Mouse (Mus musculus) right cerebral cortex, postnatal 36 days (tissue): Measurements from ENCODE around the gene Ms4a14.
"Not testable (repeated sequence)": the region's sequence is repeated elsewhere in the genome, so short reads cannot be mapped to it uniquely, and the experiment has no call there.

ENCODE experiments used
- DNase-seq, 2 experiments: peaks; one replicate each; pipeline ENCODE4 v3.0.0; 2022; ENCODE audit warnings: low spot score in 2 of 2, mixed read lengths in 1 of 2

Gene Ms4a14

GRCm38 (mm10) chr19:11314354-11314753, at the start of gene Ms4a14:
Ms4a14 (minus strand) TSS chr19:11314454.
- DNase-seq, result no peak

- DNase-seq, result no peak
These were observed 47.7 kb upstream of the Ms4a14 start for GRCm38 (mm10) chr19:11362002-11362401.

GRCm38 (mm10) chr19:11360106-11360505, 45.9 kb upstream of the Ms4a14 start:
- DNase-seq, result no peak

GRCm38 (mm10) chr19:11355730-11356129, 41.5 kb upstream of the Ms4a14 start:
- no peak for DNase-seq

GRCm38 (mm10) chr19:11351878-11352277, 37.6 kb upstream of the Ms4a14 start:
- no peak for DNase-seq

GRCm38 (mm10) chr19:11349698-11350481, 35.6 kb upstream of the Ms4a14 start:
- DNase-seq, result no peak

GRCm38 (mm10) chr19:11343992-11344391, 29.7 kb upstream of the Ms4a14 start:
- no peak for DNase-seq

- no peak for DNase-seq
These were observed 28.9 kb upstream of the Ms4a14 start for GRCm38 (mm10) chr19:11343147-11343546.

GRCm38 (mm10) chr19:11335932-11336331, 21.7 kb upstream of the Ms4a14 start, which contains the start of gene Ms4a7:
Ms4a7 (minus strand) TSS chr19:11336146.
- DNase-seq, result no peak

GRCm38 (mm10) chr19:11321123-11321522, 6.9 kb upstream of the Ms4a14 start:
- no peak for DNase-seq

GRCm38 (mm10) chr19:11316786-11317185, 2.5 kb upstream of the Ms4a14 start:
- DNase-seq, result no peak

GRCm38 (mm10) chr19:11308888-11309287, 5.4 kb downstream of the Ms4a14 start:
- DNase-seq, result no peak

- DNase-seq, result not testable (repeated sequence)
These were observed 14.7 kb downstream of the Ms4a14 start for GRCm38 (mm10) chr19:11299529-11299928.

- no peak for DNase-seq
These were observed 15.3 kb downstream of the Ms4a14 start for GRCm38 (mm10) chr19:11298939-11299338.

- not testable (repeated sequence) for DNase-seq
These were observed 20.6 kb downstream of the Ms4a14 start for GRCm38 (mm10) chr19:11293616-11294015.

GRCm38 (mm10) chr19:11292990-11293389, 21.3 kb downstream of the Ms4a14 start:
- no peak for DNase-seq

- no peak for DNase-seq
These were observed 30.5 kb downstream of the Ms4a14 start, which contains the start of gene Ms4a5 for GRCm38 (mm10) chr19:11283773-11284172. Ms4a5 (minus strand) TSS chr19:11283873.

GRCm38 (mm10) chr19:11280223-11280622, 34.0 kb downstream of the Ms4a14 start:
- no peak for DNase-seq

- DNase-seq, result no peak
These were observed 37.8 kb downstream of the Ms4a14 start for GRCm38 (mm10) chr19:11276431-11276830.

- DNase-seq, result no peak
These were observed 47.3 kb downstream of the Ms4a14 start for GRCm38 (mm10) chr19:11266956-11267355.

- DNase-seq, result no peak
These were observed 48.0 kb downstream of the Ms4a14 start, which contains the start of gene Ms4a1 for GRCm38 (mm10) chr19:11266052-11266845. Ms4a1 (minus strand) TSS chr19:11266241.

GRCm38 (mm10) chr19:11264602-11265185, 49.6 kb downstream of the Ms4a14 start:
- no peak for DNase-seq
